Mouse (Mus musculus) left cerebral cortex, adult 9 months (tissue): ENCODE data around the gene Olfr1410.
A peak's percentile ranks its signal among the peaks of the same experiment; 100 is the strongest.

Experiments
- DNase-seq, 2 experiments: peaks; one replicate each; pipeline ENCODE4 v3.0.0; 2022; ENCODE audit warnings: low spot score in 2 of 2

The Olfr1410 gene

GRCm38 (mm10) chr1:92605482-92605881 lies at the start of gene Olfr1410:
TSS of gene Olfr1410 (plus strand) at chr1:92605782.
- DNase-seq = no peak

- DNase-seq = no peak
Observed at GRCm38 (mm10) chr1:92571022-92571421, 34.6 kb upstream of the Olfr1410 start, which contains the start of gene Olfr1413. TSS of gene Olfr1413 (plus strand) at chr1:92571322.

- no peak for DNase-seq
Observed at GRCm38 (mm10) chr1:92585479-92585878, 20.1 kb upstream of the Olfr1410 start, which contains the start of gene Olfr1412. TSS of gene Olfr1412 (plus strand) at chr1:92585779.

GRCm38 (mm10) chr1:92594111-92594510 lies 11.5 kb upstream of the Olfr1410 start, which contains the start of gene Olfr1411:
TSS of gene Olfr1411 (plus strand) at chr1:92594411.
- no peak for DNase-seq

- no peak for DNase-seq
Observed at GRCm38 (mm10) chr1:92596019-92596418, 9.6 kb upstream of the Olfr1410 start.

GRCm38 (mm10) chr1:92607711-92608110 lies 2.1 kb downstream of the Olfr1410 start:
- no peak for DNase-seq

- peak in 1 of 2 experiments; percentile 67 for DNase-seq
Observed at GRCm38 (mm10) chr1:92611008-92611407, 5.4 kb downstream of the Olfr1410 start.

GRCm38 (mm10) chr1:92613175-92613574 lies 7.6 kb downstream of the Olfr1410 start:
- DNase-seq = no peak

GRCm38 (mm10) chr1:92614516-92614915 lies 8.9 kb downstream of the Olfr1410 start:
- DNase-seq = peak in 1 of 2 experiments; percentile 30

GRCm38 (mm10) chr1:92616046-92616445 lies 10.5 kb downstream of the Olfr1410 start:
- no peak for DNase-seq

- no peak for DNase-seq
Observed at GRCm38 (mm10) chr1:92617488-92617887, 11.9 kb downstream of the Olfr1410 start, which contains the start of gene Olfr12. TSS of gene Olfr12 (plus strand) at chr1:92617788.

GRCm38 (mm10) chr1:92618360-92618759 lies 12.8 kb downstream of the Olfr1410 start:
- DNase-seq = no peak

- DNase-seq = no peak
Observed at GRCm38 (mm10) chr1:92628227-92628626, 22.6 kb downstream of the Olfr1410 start.

GRCm38 (mm10) chr1:92632196-92632595 lies 26.6 kb downstream of the Olfr1410 start:
- no peak for DNase-seq

- no peak for DNase-seq
Observed at GRCm38 (mm10) chr1:92632948-92633347, 27.4 kb downstream of the Olfr1410 start.

- DNase-seq = no peak
Observed at GRCm38 (mm10) chr1:92633726-92634125, 28.1 kb downstream of the Olfr1410 start.

- DNase-seq = no peak
Observed at GRCm38 (mm10) chr1:92634569-92634968, 29.0 kb downstream of the Olfr1410 start.

- no peak for DNase-seq
Observed at GRCm38 (mm10) chr1:92634976-92635599, 29.5 kb downstream of the Olfr1410 start.

GRCm38 (mm10) chr1:92636015-92636414 lies 30.4 kb downstream of the Olfr1410 start:
- DNase-seq = no peak

GRCm38 (mm10) chr1:92636676-92637075 lies 31.1 kb downstream of the Olfr1410 start:
- no peak for DNase-seq

- no peak for DNase-seq
Observed at GRCm38 (mm10) chr1:92637501-92638172, 32.1 kb downstream of the Olfr1410 start.

- DNase-seq = peak; percentile 54 to 77
Observed at GRCm38 (mm10) chr1:92638181-92638580, 32.6 kb downstream of the Olfr1410 start.

- no peak for DNase-seq
Observed at GRCm38 (mm10) chr1:92638736-92639135, 33.2 kb downstream of the Olfr1410 start.
